Mouse (Mus musculus) embryonic fibroblast, embryonic 13.5 days (primary cell): ENCODE data around the gene Rere.

Experiments used
- CTCF ChIP-seq: IDR thresholded peaks from 2 replicates; pipeline ENCODE4 v1.5.1; 2011; ENCODE audit warnings: mild to moderate bottlenecking, control low read depth, low read length, moderate library complexity, borderline replicate concordance; ENCODE audit not compliant: insufficient read depth
- POLR2A ChIP-seq: IDR thresholded peaks from 2 replicates; pipeline ENCODE4 v1.6.1; 2011; ENCODE audit warnings: low read depth, mild to moderate bottlenecking, control low read depth, low read length, moderate library complexity

DNA sequence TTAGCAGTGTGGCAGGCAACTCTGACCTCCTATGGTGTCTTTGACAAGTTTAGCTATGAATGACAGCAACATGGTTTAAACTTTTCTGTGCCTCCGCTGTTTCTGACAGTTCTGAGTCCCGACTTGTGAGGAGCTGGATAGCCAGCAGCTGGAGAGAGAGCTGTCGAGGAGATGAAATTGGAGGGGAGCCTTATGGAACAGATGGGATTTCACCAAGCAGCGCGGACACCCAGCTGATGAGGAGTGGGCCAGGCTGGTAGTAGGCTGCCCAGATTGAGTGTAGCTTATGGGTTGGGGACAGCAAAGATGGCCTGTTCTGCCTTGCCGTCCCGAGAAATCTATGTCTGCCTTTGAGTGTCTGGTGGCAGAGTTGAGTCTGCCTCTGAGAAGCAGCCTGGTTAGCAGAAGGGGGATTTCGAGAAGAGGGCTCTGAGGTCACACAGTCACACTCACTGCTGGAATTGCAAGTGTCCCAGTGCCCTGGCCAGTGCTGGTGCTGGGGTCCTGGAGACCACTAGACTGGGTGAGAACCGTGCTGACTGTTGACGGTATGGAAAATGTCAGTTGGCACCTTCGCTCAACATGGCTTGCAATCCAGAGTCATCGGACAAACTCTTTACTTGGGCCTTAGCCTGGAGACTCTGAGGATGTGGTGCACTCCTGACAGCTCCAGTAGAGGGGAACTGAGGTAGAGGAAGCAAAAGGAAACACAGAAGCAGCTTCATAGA lies 268.7 kb downstream of the Rere start:
- TF ChIP-seq CTCF (no peak), POLR2A (no peak)
